Mouse (Mus musculus) testis, adult 2 months (tissue): ENCODE data around the gene Lurap1.

Source experiments
- CTCF ChIP-seq: fragments of 200-500 bp; IDR thresholded peaks from 2 replicates; pipeline ENCODE4 v1.5.1; 2012; ENCODE audit warnings: low read depth, mild to moderate bottlenecking, inconsistent platforms, low read length, moderate library complexity; ENCODE audit not compliant: control insufficient read depth, insufficient read depth, insufficient replicate concordance
- POLR2A ChIP-seq: fragments of 200-500 bp; IDR thresholded peaks from 2 replicates; pipeline ENCODE4 v1.6.1; 2012; ENCODE audit warnings: low read depth, mild to moderate bottlenecking, inconsistent platforms, low read length, moderate library complexity; ENCODE audit not compliant: control insufficient read depth

DNA sequence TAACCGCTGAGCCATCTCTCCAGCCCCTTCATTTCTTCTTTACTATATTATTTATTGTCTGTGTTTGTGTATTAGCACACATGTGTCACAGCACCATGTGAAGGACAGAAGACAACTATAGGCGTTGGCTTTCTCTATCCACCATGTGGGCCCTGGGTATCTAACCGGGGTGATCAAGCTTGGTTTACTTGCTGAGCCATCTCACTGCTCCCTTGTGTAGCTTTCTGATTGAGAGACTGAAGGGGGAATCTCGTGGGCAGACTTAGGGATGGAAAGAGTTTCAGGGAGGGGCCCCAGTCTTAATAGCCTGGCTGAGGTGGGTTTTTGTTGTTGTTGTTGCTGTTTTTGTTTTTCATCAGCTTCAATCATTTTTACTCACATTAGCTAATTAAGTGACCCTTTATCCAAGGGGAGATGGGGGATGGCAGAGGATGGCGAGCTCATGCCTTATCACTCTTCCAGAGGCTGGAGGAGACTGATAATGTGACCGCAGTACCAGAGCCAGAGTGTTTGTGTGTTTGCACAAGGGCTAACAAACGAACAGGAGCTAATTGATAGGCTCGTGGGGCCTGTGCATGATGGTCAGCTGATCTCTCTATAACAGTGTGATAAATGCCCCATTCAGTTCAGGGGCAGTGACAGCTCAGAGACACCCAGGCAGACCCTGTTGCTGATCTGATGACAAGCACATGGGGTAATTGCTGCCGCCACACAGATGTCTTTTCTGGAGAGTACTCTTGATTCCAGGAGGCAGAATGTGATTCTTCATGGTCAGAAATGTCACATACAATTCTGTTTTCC is 42.6 kb upstream of the Lurap1 start:
- TF ChIP-seq CTCF (no peak), POLR2A (no peak)
